24 mouse cellular contexts compared by ENCODE assay signal in the genomic region with DNA sequence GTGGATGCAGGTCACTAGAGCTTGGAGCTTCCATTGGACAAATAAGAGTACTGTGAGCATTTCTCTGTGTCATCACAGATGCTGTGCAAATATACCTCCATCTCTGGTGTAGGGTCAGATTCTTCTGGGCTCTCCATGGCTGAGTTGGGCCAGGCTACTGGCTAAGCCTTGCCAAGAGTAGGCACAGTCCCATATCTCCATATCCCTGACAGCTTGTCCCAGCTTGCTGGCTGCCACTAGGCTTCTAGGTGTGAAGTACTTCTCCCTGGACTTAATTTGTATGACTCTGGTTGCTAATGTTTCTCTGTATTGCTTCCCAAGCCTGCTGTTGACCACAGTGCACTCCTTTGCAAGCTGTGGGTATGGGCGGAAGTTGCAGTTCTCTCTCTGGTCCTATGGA. TPM values are rescaled to one million over a fixed set of nuclear protein-coding genes. Genes with fewer than 3 reads are reported as not detected.
A peak's percentile ranks its signal among the peaks of the same experiment; 100 is the strongest.
DNase-seq lines count a peak whose midpoint lies in the region; ATAC-seq lines count a peak whose summit lies in the region.
"Had no signal": no experiment of that assay in that cellular context is flagged by ENCODE, and none has a peak within 500 bp of the region (broad histone marks: within the 10 kb centered on the region; RNA-seq: fewer than 3 reads in every experiment).

No protein-coding gene starts in this region.

- H3K4me1 ChIP-seq in heart, embryonic 11.5 days (ENCODE audit: control insufficient read depth, insufficient read depth, low read length), result no peaks in the 10 kb centered on the region
- H3K4me1 ChIP-seq: forebrain, embryonic 10.5 days; hindbrain, embryonic 12.5 days; kidney, embryonic 15.5 days; limb, embryonic 12.5 days had no signal

- H3K4me2 ChIP-seq in heart, embryonic 11.5 days, result no peak overlapping the region
- H3K4me2 ChIP-seq: hindbrain, embryonic 12.5 days; kidney, embryonic 15.5 days; limb, embryonic 12.5 days; liver, embryonic 11.5 days had no signal

- no peak overlapping the region for H3K9ac ChIP-seq in heart, embryonic 11.5 days (ENCODE audit: low read depth, low read length)
- H3K9ac ChIP-seq: hindbrain, embryonic 12.5 days; kidney, embryonic 15.5 days; limb, embryonic 12.5 days had no signal

- 77% methylated on average over 1 of the region's 1 CpGs for WGBS in heart, embryonic 11.5 days (ENCODE audit: insufficient replicate concordance)

- 0 out of 2 replicates have a peak, but pooled peaks cover 2% of the 10 kb centered on the region for H3K9me3 ChIP-seq in heart, embryonic 11.5 days (replicated peaks; ENCODE audit: control insufficient read depth, low read length)
- H3K9me3 ChIP-seq: hindbrain, embryonic 12.5 days; kidney, embryonic 15.5 days; limb, embryonic 12.5 days had no signal

- peak; percentile 19 to 24 for DNase-seq in heart, adult 9 months (ENCODE audit: low spot score in 2 of 2)
- DNase-seq in cerebellum, adult 11 months, result peak; percentile 42
- peak; percentile 39 for DNase-seq in cerebellum, adult 8-10 months
- peak; percentile 45 to 51 for DNase-seq in cerebellum, postnatal 36 days
- DNase-seq in lung, postnatal 36 days, result no peak
- DNase-seq in lung, postnatal 4 days, result no peak
- DNase-seq: adrenal gland, postnatal 36 days; gastrocnemius, postnatal 25 days; heart, postnatal 14 days; kidney, adult 11 months; kidney, postnatal 36 days; lung, adult 18-20 months; midbrain, embryonic 14.5 days; right cerebral cortex, postnatal 14 days; thymus, postnatal 25 days had no signal

- no peak for ATAC-seq in heart, embryonic 11.5 days (replicated peaks; ENCODE audit: insufficient number of reproducible peaks, low FRiP score, low TSS enrichment)
- ATAC-seq: forebrain, embryonic 16.5 days had no signal

- H3K4me3 ChIP-seq in heart, embryonic 11.5 days (ENCODE audit: low read depth, low read length), result no peak overlapping the region
- H3K4me3 ChIP-seq: forebrain, embryonic 10.5 days; heart, adult 2 months; hindbrain, embryonic 12.5 days; kidney, embryonic 15.5 days; limb, embryonic 12.5 days had no signal

- no peaks in the 10 kb centered on the region for H3K36me3 ChIP-seq in heart, embryonic 11.5 days (ENCODE audit: control insufficient read depth, insufficient read depth, low read length)
- H3K36me3 ChIP-seq: forebrain, embryonic 10.5 days; hindbrain, embryonic 12.5 days; kidney, embryonic 15.5 days; limb, embryonic 12.5 days had no signal

- no peak overlapping the region for H3K27ac ChIP-seq in heart, embryonic 11.5 days (ENCODE audit: low read depth, low read length)
- H3K27ac ChIP-seq: forebrain, embryonic 10.5 days; heart, adult 2 months; hindbrain, embryonic 12.5 days; kidney, embryonic 15.5 days; limb, embryonic 12.5 days had no signal

- H3K27me3 ChIP-seq in heart, embryonic 11.5 days (ENCODE audit: control insufficient read depth, insufficient read depth, low read length), result no peaks in the 10 kb centered on the region
- H3K27me3 ChIP-seq: hindbrain, embryonic 12.5 days; kidney, embryonic 15.5 days; limb, embryonic 12.5 days had no signal

RNA-seq across cellular contexts. Expression of gene B3galt5, which starts 16.5 kb away (rescaled TPM):
- polyA plus RNA-seq in heart, embryonic 11.5 days (2014; fragmentation: Nextera tagmentation; extraction: Ambion mirVana), result 0.03 TPM in 1 of 2 replicates, not detected in the other
- polyA plus RNA-seq: heart, adult 2 months; testis, adult 2 months had no signal

RNA-seq across cellular contexts. Expression of gene Sh3bgr, which starts 51.9 kb away (rescaled TPM):
- polyA plus RNA-seq in heart, embryonic 11.5 days (2014; fragmentation: Nextera tagmentation; extraction: Ambion mirVana), result 664 and 687 TPM in 2 replicates

Comparison
In these comparisons a context has a peak if more than half of its experiments do, and no peak if none do; other contexts are left out.
1. DNase-seq: peak in heart, adult 9 months (2 of 2), cerebellum, adult 11 months (single experiment), cerebellum, adult 8-10 months (single experiment) and cerebellum, postnatal 36 days (2 of 2); none in lung, postnatal 36 days (single experiment) and lung, postnatal 4 days (0 of 2).